Mouse (Mus musculus): ENCODE measurements around the gene Zfp710. TPM values are rescaled to one million over a fixed set of nuclear protein-coding genes. Genes with fewer than 3 reads are reported as not detected.
A peak's percentile ranks its signal among the peaks of the same experiment; 100 is the strongest.

The Zfp710 gene
- total RNA-seq, 2 experiments from 2014 or later: 18.4 to 20.2 TPM

DNA sequence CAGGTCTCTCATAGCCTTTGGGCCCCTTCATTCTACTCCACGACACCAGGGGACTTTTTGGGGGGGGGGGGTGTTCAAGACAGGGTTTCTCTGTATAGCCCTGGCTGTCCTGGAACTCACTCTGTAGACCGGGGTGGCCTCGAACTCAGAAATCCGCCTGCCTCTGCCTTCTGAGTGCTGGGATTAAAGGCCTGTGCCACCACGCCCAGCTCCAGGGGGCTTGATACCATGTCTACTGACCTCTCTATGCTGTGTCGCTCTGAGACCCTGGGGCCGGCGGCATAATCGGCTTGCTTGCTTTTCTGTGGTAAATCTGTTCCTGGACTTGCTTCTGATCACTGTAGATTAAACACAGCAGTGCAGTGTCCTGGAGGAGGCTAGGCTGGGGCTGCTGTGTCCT is 46.6 kb downstream of the Zfp710 start:
- DNase-seq (ENCODE audit: low spot score in 2 of 2): no peak
- intact Hi-C loops (cut with DNase I): no loop called here

DNA sequence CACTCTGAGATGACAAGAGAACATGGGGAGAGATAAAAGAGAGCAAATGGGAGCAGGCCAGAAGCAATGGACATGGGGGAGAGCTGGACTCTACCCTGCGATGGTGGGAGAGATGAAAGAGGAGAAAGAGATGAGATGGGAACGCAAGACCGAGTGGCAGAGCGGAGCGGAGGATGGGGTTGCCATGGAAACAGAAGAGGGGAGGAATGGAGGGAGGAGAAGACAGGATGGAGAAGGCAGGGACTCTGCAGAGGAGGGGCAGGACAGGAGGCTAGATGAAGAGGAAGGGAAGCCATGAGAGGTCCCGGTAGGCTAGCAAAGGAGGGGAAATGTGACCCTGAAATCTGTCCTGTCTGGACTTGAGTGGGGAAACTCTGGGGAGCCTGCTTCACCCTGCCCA is 47.7 kb downstream of the Zfp710 start:
- DNase-seq (ENCODE audit: low spot score in 2 of 2): peak; percentile 52 to 58
- intact Hi-C loops (cut with DNase I): no loop called here

DNA sequence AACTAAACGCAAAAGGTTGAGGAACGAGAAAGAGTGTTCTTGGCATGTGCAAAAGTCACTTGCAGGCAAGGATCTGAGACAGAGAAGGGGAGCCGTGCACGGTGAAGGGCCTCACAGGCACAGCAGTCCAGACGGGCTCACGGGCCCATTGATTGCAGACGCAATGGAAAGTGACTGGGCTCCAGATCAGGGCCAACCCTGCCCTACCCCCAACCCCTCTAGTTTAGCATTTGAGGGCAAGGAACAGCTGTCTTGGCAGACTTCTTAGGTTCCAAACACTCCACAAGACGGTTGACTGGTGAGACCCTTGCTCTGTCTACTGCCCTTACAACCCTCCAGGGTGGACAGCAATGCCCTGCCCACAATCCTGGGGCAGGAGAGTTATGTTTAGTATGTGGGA is 48.9 kb downstream of the Zfp710 start:
- intact Hi-C loops (cut with DNase I): no loop called here
- no peak for DNase-seq (ENCODE audit: low spot score in 2 of 2)

DNA sequence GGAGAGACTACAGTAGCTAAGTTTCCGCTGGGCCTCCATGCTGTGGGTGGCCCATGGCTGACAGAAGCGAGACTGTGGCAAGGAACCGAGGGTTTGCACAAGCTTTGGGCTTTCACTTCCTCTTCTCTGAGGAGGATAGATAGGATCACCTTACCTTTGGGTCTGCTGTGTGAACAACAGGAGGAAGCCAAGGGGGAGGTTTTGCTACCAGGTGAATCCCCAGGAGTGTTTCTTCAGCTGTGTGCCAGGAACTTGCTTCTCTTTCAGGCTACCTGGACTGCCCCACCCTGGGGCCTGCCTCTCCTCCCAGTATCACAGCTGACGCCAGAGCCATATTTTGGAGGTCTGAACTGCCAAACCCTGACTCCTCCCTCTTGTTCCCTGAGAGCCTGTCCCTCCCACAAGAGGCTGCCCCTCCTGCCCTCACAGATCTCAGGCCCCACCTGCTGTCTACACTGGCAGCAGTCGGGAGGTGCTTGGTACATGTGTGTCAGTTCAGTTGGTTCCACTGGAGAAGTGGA is 50.4 kb downstream of the Zfp710 start:
- no peak for DNase-seq (ENCODE audit: low spot score in 2 of 2)
- intact Hi-C loops (cut with DNase I): no loop called here

DNA sequence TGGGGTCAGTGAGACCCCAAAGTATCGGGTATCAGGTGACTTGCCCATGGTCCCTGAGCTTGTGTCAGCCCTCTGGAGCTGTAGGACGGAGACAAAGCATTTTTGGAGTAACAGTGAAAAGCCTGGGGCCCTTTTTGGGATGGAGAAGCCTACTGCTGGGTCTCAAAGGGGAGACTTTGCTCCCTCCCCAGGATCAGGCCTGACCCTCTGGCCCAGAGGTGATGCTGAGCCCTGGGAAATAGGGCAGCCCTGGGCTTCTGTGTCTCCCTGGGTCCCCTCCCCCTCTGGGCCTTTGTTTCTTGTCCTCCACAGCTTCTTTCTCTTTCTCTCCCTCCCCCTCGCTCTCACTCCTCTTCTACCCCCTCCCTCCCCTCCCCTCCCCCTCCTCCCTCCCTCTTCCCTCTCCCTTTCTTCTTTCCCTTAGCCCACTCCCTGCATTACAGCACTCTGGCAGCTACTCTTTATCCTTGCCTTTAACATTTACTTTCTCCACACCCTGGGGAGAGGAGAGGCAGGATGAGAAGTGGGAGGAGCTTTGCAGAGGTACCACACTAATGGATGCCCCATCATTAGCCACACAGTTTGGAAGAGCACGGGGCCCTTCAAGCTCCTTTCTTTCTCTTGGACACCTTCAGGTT is 51.5 kb downstream of the Zfp710 start:
- DNase-seq (ENCODE audit: low spot score in 2 of 2): no peak
- intact Hi-C loops (cut with DNase I): no loop called here

DNA sequence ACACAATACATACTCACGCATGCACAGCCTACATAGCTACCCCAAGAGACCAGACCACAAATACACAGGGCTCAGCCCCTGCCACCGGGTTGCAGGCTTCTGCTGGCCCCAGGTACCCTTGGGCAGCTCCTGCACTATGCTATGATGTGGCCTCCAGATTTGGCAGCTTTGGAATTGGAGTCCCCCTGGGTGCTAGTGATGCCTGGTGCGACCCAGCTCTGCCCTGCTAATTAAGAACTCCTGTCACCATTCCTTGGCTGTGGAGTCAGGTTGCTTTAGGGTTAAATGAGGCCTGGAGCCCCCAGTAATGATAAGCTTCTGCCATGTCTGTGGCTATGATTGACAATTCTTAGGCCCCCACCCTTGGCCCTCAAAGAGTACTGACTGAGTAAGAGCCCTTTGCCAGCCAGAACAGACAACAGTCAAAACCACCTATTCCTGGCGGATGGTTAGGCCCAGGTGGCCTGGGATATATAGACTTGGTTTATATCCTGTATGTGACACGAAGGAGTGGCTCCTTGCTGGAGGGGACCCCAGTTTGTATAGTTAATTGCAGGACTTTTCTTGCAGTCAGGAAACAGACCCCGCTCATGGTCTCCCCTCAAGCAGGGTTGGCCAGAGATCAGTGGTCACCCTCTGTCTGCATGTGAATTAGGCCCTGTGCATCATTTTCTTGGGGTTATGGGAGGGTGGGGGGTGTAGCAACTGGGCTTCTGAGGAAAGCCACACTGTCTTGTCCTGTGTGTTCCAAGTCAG is 52.5 kb downstream of the Zfp710 start:
- no peak for DNase-seq (ENCODE audit: low spot score in 2 of 2)
- intact Hi-C loops (cut with DNase I): no loop called here

DNA sequence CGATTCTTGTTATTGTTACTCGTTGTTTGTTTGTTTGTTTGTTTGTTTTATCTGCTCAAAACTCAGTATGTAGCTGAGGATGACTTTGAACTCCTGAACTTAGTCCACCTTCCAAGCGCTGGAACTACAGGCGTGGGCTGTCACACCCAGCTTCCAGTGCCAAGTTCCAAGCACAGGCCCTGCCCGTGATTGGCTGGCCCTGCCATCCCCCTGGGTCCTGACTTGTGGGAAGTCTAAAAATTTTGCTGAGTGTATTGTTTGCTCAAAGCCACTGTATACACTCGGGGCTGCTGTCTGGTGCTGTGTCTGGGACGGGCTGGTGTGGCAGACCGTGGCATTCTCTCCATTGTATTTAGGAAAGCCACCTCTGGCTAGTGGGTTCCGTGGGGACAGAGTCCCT is 53.2 kb downstream of the Zfp710 start:
- DNase-seq (ENCODE audit: low spot score in 2 of 2): no peak
- intact Hi-C loops (cut with DNase I): no loop called here

DNA sequence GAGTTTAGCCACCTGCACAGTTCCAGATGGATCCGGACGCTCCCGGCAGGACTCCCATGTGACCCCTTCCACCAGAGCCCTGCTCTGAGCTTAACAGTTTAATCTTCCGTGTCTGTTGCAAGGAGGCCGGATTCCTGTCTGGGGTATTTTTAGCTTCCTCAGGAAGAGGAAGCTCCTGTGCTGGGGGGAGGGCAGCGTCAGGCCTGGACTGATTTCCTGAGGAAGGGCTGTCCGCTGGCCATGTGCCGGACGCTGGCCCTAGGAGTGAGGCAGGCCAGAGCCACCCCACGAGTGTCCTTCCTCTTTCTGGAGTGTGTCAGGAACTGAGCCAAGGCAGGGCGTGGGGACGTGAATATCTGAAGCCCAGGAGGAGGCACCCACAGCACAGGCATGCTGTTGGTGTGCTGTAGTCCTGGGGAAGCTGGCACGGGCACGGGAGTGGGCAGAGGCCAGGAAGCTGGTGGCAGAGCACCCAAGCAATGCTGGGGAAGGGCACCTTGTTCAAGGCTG is 54.2 kb downstream of the Zfp710 start:
- intact Hi-C loops (cut with DNase I): no loop called here
- peak; percentile 46 to 50 for DNase-seq (ENCODE audit: low spot score in 2 of 2)

DNA sequence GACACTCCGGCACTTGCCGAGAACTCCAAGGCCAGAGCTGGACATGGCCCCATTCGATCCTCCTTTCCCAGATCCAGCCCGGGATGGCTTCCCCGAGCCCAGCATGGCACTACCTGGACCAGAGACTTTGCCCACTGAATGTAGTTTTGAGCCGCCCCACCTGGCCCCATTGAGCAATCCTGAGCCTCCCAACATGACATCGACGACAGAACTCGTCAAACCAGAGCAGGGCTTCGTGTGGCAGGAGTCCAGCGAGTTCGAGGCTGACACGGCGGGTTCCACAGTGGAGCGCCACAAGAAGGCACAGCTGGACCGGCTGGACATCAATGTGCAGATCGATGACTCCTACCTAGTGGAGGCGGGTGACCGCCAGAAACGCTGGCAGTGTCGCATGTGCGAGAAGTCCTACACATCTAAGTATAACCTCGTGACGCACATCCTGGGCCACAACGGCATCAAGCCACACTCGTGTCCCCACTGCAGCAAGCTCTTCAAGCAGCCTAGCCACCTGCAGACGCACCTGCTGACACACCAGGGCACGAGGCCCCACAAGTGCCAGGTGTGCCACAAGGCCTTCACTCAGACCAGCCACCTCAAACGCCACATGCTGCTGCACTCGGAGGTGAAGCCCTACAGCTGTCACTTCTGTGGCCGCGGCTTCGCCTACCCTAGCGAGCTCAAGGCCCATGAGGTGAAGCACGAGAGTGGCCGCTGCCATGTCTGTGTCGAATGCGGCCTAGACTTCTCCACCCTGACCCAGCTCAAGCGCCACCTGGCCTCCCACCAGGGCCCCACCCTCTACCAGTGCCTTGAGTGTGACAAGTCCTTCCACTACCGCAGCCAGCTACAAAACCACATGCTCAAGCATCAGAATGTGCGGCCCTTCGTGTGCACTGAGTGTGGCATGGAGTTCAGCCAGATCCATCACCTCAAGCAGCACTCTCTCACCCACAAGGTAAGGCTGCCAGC is 57.3 kb downstream of the Zfp710 start:
- intact Hi-C loops (cut with DNase I): no loop called here

DNA sequence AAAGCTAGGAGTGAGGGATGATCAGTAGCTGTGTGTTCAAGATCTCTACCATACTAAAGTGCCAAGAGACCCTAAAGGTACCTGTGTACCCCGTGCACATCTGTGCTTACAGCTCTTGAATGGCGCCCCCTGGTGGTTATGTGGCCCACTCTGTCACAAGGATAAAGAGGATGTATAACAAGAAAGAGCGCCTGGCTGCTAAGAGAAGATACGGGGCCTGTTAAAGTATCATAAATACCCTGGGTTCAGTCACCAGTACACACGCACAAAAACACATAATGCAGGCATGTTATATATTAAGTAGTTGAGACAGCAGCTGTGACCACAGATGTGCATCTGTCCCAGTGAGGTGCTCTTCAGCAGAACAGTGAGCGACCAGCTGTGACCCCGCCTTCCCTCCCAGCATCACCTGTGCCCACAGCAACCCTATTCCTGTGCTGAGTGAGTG is 59.9 kb downstream of the Zfp710 start:
- no peak for DNase-seq (ENCODE audit: low spot score in 2 of 2)
- intact Hi-C loops (cut with DNase I): loop anchor here (2.0 kb wide), 1 partner anchor 60 kb away; the partner anchor contains the start of gene Zfp710

More for the DNA sequence above, 57.3 kb downstream of the Zfp710 start:
- no peak for DNase-seq (ENCODE audit: low spot score in 2 of 2)

DNA sequence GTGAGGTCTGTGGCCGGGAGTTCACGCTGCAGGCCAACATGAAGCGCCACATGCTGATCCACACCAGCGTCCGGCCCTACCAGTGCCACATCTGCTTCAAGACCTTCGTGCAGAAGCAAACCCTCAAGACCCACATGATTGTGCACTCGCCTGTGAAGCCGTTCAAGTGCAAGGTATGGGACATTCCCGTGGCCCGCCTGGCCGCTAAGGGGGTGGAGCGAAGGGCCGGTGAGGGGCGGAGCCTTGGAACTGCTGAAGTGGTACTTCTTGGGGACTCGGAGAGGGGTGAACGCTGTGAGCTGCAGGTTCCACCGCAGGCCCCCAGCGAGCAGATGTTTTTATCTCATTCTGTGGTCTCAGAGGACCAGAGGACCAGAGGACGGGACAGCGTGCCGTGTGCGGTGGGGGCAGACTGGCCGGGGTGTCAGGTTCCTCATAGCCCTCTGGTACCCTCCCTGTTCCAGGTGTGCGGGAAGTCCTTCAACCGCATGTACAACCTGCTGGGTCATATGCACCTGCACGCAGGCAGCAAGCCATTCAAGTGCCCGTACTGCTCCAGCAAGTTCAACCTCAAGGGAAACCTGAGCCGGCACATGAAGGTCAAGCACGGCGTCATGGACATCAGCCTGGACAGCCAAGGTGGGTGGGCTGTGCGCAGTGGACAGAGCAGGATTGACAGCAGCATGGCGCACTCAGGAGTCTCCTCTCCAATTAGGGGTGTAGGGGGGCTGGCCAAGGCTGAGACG is 61.5 kb downstream of the Zfp710 start:
- DNase-seq (ENCODE audit: low spot score in 2 of 2): no peak
- intact Hi-C loops (cut with DNase I): loop anchor here (2.0 kb wide), 1 partner anchor 61 kb away; the partner anchor contains the start of gene Zfp710

DNA sequence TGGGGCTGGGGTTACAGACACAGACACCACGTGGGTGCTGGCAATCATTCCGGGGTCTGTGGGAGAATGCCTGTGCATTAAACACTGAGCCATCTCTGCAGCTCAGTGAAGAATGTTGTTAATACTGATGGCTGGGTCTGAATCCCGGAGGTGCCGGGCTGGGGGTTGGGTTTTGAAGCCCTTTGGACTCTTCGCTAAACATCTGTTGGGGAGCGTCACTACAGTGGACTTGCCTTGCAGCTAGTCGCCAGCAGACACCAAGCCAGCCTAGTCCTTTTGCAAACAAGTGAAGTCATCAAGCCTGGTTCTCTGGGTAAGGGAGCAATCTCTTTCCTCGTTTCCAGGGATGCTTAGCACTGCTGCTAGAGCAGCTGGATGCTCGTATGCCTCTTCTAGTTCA is 63.6 kb downstream of the Zfp710 start:
- intact Hi-C loops (cut with DNase I): no loop called here
- no peak for DNase-seq (ENCODE audit: low spot score in 2 of 2)

DNA sequence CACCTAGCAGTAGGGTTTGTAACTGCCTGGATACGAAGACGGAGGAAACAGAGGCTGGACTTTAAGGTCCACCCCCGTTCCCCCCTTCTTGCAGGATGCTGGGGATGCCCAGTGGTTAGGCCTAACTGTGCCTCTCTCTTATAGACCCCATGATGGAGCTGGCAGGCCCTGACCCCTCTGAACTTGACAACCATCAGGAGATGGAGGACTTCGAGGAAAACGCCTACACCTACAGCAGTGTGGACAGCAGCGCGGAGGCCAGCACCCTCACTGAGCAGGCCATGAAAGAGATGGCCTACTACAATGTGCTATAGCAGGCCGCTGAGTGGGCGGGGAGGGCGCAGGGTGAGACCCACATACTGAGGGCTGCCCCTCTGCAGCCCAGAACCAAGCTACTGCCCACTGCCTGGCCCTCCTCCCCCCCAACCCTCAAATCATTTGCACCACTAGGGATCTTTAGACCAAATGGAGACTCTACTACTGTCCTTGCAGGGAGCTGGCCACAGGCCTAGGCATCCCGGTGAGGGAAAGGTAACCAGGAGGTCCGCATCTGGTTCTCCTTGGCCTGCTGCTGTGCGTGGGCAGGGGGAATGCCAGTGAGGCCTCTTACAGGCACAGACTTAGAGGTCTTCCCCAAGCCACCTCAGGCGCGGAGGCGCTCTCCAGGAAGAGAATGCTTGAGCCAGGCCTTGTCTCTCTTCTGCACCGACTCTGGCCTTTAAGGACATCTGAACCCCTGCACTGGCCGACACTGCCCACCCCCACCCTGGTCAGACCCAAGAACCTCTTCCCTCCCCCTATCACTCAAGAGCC is 65.8 kb downstream of the Zfp710 start:
- intact Hi-C loops (cut with DNase I): no loop called here
- DNase-seq (ENCODE audit: low spot score in 2 of 2): no peak

DNA sequence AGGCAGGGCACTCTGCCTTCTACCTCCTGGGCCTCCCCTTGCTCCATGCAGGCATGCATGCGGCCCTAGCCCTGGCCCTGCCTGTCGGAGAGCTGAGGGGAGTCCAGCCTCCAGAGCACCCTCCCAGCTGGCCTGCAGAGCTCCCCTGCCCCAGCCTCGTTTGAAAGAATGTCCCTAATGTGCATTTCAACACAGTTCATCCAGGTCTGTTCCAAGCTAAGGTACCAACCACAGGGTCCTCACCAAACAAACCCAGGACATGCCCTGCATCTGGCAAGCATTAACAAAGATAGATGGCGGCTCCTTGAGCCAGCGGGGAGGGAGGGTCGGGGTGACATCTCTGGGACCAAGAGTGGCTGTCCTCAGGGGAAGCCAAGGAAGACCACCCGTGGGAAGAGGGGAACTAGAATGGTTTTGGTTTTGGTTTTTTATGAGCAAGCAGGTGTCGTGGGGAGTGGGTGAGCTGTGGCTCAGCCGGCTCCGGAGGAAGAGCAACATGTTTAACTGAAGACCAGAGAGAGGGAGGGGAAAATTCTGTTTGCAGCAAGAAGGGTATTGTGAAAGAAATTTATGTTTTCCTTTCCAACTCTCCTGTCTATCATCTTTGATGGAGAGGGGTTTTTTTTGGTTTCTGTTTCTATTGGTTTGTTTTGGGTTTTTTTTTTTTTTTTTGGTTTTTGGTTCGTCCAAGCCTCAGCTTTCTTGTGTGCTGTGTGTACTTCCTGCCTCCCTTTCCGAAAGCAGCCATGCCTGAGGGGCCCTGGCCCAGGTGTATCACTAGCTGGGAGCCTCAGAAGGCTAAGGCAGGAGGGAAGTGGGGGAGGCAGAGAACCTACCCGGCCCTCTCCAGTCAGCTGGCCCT is 66.6 kb downstream of the Zfp710 start:
- intact Hi-C loops (cut with DNase I): no loop called here
- no peak for DNase-seq (ENCODE audit: low spot score in 2 of 2)

DNA sequence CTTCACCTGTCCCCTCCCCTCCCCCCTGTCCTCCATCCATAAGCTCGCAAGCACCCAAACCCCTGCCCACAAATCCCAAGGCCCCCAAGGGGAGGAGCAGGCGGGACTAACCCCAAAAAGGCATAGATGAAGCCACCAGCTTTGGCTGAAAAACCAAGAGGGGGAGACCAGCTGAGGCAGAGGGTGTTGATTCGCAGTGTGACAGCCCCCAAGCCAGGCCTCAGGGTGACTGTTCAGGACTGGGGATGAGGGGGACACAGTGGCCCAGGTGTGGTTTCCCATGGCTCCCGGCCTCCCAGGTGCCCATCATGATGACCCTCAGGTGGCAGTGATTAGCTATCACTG is 67.2 kb downstream of the Zfp710 start:
- intact Hi-C loops (cut with DNase I): no loop called here
- DNase-seq (ENCODE audit: low spot score in 2 of 2): no peak

DNA sequence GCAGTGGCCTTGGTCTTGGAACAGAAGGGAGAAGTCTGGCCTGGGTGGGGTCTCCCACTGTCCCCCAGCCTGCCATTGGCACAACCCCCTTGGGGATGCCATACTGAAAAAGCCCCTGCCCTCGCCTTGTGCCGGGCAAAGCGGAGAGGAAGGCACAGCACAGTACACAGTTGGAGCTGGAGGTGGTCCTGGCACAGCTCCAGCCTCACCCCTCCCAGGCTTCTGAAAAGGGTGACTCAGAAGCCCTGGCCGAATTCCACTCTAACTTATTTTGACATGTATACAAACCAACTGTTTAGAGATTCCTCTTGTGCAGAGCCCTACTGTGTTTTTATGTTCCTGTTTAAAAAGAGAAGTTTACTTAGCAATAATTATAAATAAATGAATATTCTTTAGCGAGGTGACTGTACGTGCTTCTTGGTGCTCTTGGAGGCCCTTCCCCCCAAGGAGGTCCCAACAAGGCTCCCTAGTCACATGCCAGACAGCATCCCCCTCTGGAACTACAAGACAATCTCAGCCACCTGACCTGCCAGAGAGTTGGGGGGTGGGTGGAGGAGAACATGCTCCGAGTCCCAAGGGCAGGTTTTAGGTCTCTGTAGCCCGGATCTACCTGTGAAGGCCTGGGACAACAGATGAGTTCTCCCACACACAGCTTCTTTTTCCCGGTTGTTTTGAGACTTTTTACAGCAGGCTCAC is 67.9 kb downstream of the Zfp710 start:
- peak; percentile 65 to 78 for DNase-seq (ENCODE audit: low spot score in 2 of 2)
- intact Hi-C loops (cut with DNase I): no loop called here

DNA sequence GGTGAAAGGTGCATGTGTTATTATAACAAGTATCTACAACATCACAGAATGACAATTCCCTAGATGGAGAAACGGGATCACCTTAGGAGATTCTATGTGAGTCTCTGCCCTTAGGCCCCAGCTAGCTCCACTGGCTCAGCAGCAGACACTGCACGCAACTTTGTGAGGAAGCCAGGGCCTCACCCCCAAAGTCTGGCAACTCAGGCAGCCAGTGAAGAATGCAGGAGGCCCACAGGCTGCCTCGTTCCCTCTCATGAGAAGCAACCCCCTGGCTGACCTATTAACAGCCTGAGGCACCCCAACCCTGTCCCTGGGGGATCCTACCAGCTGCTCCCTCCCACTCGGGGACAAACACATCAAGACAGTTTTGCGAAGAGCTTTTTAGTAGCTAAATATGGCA is 69.9 kb downstream of the Zfp710 start:
- intact Hi-C loops (cut with DNase I): no loop called here
- no peak for DNase-seq (ENCODE audit: low spot score in 2 of 2)
